Mouse (Mus musculus) regulatory T cell (primary cell): Measurements from ENCODE around the gene Grin2d.
"Not testable (repeated sequence)": the region's sequence is repeated elsewhere in the genome, so short reads cannot be mapped to it uniquely, and the experiment has no call there.

Experiments
- in situ Hi-C: fragments of 300-600 bp; cut with MboI, MseI; formaldehyde crosslinking; loops from one replicate; pipeline ENCODE4 v1.15.1; 2025; ENCODE audit warnings: high pct_unique_total_duplicates

The Grin2d gene

DNA sequence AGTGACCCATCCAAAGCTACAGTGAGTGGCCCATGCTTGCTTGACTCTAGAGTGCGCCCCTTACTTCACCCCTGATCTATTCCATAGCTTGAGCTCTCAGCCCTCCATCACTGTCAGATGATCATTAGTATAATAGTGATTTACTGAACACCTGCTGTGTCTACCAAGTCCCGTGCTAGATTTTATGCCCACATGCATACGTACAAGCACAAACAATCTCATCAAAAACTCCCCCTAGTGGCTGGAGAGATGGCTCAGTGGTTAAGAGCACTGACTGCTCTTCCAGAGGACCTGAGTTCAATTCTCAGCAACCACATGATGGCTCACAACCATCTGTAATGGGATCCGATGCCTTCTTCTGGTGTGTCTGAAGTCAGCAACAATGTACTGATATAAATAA lies 19.9 kb upstream of the Grin2d start:
- in situ Hi-C loops = not testable (repeated sequence)

DNA sequence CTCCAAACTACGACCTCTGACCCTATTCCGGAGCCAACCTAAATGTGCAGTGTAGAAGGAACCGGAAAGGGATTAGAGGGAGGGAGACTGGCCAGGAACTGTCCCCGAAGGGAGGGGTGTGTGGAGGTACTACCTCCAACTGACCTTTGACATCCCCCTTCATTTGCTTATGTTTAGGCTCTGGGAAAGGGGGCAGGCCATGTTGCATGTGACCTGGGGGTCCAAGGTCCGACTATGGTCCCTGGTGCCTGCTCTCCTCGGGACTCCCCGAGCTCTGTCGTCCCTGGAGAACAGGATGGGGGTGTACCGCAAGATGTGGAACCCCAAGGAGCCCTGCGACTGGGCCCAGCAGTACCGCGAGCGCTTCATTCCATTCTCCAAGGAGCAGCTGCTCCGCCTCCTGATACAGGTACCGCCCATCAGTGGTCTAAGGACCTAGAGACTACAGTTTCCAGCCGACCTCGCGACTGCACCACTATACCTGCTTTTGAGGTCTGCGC lies 19.1 kb upstream of the Grin2d start:
- in situ Hi-C loops = no loop called here

DNA sequence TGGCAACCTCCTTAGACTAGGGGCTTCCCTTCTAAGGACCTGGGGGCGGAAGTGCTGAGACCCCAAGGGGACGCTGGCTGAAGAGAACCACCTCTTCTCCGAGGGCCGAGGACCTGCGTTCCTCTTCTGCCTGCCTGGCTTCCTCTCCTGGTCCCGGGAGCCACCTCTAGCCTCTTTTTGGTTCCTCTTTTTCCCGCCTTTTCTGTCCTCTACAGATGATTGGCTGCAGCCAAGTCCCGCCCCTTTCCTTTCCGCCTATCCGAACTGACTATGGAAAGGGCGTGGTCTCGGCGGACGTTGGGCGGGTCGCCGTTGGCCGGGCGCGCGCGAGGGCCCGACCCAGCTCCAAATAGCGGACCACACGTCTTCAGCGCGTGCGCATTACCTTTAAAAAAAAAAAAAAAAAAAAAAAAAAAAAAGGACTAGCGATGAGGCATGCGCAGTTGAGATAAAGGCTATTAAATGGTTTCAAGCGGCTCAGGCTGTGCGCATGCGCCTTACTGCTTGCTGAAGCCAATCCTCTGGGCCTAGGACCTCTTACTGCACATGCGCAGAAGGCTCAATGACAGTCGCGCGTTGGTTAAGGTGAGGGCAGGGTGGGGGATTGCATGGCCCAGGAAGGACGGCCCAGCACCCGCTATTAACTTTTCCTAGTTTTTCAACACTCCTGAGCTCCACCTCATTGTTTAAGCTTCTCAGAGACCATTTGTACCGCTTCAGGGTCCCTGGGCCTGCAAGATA lies 18.5 kb upstream of the Grin2d start, which contains the start of the genes Syngr4 and Tmem143:
TSS of gene Syngr4 (minus strand) at position 198 of the 741 bp plus-strand sequence.
TSS of gene Tmem143 (plus strand) at position 425 of the 741 bp plus-strand sequence.
- in situ Hi-C loops = no loop called here

DNA sequence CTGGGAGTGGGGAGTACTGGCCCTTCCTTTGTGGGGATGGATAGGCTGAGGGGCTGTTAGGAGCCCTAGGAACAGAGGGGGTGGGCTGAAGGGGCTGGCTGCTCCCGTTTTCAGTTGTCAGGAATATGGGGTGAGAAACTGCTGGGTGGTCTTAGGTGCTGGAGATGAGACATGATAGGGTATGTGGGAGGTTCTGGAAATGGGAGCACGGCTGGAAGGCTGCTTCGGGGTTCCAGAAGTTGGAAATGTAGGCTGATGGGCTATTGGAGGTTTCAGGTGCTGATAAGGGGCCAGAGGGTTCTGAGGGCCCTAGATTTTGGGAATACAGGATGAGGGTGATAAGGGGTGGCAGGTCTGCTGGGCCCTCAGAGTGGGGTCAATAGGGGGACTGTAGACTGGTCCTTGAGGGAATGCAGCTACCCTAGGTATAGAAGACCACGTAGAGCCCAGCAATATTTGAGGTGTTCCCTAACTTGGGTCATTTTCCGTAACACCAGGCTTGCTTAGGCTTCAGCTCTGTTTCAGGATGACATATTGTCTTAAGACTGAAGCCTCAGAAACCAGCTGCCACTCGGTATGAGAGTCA lies 17.8 kb upstream of the Grin2d start:
- in situ Hi-C loops = no loop called here

DNA sequence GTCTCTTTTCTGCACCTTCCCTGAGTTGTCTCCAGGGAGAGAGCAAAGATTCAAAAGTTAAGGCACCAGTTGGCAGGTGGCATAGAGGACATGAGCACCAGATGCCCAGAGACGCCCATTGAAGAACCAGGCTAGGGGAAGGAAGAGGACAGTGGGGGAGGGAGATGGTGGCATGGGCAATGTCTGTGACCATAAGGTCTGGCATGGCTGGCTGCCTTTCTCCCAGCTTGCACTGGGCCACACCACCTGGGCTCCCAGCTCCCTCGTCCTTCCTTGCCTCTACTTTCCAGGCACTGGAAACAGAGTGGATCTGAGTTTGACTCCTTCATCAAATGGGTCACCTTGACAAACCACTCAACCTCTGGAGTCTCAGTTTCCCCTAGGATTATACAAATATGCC lies 14.5 kb upstream of the Grin2d start:
- in situ Hi-C loops = no loop called here

DNA sequence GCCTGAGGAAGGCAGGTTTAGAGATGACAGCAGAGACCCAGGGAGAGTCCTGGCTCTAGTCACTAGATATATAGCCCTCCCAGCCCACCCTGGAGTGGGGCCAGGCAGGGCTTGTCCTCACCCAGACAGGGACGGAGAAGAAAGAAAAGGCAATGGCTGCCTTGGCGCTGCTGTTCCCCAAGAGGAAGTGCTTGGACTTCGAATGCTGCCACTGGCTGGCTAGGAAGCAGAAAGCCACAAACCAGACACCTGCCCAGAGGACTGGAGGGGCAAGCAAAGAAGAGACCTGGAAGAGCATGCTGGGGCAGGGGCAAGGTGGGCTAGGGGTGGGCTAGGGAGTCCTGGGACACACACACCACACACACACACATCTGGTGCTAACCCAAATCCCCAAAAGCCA lies 9.1 kb upstream of the Grin2d start:
- in situ Hi-C loops = no loop called here

DNA sequence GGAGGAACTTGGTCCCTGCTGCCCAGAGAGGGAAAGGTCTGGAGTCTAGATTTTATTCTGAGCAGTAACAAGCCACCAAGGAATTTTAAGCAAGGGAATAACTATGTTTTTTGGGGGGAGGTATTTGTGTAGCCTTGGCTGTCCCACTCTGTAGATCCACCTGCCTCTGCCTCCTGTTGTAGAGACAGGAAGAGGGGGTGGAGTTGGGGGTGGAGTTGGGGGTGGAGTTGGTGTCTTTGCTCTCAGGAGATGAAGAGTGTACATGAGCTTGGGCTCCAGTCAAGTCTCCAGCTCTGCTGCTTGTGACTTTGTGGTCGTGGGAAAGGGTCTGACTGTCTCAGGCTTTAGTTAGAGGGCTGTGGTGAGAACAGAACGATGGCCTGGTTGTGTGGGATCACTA lies 2.8 kb upstream of the Grin2d start:
- in situ Hi-C loops = no loop called here

DNA sequence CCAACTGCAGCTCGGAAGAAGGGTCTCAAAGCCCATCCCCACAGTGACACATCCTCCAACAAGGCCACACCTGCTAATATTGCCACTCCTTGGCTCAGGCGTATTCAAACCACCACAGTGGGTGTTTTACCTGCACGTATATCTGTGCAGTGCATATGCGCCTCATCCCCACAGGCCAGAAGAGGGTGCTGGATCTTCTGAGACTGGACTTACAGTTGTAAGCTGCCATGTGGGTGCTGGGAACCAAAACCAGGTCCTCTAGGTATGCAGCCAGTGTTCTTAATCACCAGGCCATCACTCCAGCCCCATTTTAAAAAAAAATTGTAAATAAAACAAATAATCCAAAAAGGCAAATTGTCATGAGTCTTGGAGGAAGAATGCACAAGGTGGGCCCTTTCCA lies 2.4 kb upstream of the Grin2d start:
- in situ Hi-C loops = no loop called here

DNA sequence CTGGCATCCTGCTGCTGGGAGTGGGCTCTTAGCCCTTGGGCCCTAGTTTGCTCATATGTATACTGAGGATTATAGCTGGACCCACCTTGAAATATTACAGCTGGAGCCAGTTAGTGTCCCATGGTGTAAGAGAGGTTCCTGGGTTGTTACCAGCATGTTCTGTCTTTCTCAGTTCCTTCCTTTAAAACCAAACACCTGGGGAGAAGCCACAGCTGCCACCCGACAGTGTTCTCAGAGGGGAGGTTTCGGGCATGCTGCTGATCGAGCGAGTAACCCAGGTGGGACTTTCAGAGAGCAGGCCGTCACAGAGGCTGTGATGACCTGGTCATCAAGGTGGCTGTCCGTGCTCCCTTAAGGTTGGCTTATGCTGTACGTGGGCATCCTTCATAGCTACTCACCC lies 1.3 kb downstream of the Grin2d start:
- in situ Hi-C loops = no loop called here

DNA sequence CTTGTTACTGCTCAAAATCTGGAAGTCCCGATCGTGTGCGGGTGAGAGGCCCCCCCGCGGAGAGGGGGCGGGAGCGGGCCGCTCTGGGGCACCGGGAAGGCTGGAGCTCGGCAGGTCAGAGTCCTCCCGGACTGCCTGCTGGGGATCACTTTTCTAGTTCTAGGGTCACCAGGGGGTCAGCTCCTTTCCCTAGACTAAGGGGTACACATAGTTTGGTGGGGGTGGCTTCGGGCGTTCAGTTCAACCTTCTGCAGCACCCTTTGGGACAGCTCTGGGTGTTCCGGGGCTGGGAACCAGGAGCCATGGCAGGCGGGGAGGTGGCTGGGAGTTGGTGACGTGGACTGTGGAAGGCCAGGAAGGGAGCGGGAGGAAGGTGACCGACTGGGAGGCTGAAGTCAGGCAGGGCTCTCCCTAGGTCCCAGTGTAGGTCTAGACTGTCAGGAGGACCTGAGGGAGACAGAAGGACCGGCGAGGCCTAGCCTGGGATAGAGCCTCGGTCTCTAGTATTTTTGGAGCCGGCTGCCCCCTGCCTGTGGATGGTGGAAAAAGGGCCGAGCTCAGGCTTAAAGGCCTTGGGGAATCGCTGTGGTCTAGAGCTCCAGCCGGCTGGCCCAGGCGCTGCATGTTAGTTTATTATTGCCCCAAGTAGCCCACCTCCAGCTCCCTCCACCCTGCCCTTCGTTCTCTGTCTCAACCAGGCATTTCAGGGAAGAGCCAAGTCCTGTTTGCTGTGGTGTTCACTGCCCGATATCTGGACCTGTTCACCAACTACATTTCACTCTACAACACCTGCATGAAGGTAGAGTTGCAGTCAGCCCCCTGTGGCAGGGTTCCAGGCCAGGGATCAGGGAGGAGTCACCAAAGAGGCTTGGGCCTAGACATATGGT lies 4.9 kb downstream of the Grin2d start:
- in situ Hi-C loops = no loop called here

DNA sequence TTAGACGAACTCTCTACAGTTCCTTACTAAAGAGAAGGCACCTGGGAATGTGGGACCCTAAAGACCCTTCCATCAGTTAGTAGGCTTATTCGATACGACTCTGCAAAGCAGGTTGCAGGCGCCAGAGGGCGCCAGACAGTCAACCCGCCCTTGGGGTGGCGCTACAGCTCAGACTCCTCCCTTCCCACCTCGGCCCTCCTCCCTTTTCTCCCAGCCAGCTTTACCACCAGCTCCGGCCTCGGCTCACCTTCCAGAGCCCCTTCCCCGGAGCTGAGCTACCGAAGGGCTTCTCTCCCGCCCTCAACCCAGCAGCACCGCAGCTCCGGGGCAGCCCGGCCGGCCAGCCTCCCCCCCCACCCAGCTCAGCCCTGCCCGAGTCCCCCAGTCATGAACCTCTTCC lies 5.6 kb downstream of the Grin2d start, which contains the start of gene Kdelr1:
TSS of gene Kdelr1 (plus strand) at position 149 of the 400 bp plus-strand sequence.
- in situ Hi-C loops = no loop called here

DNA sequence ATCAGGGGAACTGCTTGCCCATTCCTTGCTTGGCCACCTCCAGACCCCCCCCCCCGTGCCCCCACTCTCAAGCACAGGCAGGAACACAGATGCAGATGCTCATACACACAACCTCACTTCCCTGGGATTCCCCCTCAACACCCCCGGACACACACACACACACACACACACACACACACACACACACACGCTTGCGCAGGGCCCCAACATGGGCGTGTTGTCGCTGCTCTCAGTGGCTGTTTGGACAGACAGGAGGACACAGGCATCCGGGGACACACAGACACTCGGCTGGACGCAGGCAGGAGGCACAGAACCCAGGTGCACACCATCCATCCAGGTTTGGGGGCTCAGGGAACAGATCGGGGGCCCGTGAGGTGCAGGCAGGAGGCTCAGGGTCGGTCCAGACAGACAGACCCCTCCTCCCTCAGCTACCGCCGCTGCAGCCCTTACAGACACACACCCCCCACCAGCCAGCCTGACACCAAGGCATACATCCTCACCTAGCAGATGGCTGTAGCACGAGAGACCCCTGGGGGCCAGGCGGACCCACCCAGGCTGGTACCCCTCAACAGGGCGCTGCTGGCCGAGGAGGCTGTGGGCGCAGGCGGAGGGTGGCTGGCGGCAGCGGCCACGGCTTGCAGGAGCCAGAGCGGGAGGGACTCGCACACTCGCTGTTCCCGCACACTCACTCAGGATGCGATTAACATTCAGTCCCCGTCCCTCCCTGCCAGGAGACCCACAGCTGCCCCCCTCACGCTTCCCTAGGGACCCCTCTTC lies 7.7 kb downstream of the Grin2d start:
- in situ Hi-C loops = no loop called here

DNA sequence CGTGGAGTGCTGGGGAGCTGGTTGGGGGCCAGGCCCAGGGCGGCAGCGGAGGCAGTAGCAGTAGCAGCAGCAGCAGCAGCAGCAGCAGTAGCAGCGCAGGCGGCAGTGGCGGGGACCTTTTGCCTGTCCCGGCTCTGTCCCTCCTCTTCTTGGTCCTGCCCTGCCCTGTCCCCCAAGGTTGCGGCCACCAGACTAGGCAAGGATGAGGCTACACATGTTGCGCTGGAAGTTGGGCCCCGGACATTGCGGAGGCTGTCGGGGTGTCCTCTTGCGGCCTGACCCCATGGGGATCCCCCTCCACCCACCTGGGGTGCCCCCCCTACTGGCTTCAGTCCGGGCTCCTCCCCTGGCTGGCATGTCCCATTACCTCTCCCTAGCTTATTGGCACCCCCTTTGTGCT lies 8.4 kb downstream of the Grin2d start:
- in situ Hi-C loops = no loop called here

DNA sequence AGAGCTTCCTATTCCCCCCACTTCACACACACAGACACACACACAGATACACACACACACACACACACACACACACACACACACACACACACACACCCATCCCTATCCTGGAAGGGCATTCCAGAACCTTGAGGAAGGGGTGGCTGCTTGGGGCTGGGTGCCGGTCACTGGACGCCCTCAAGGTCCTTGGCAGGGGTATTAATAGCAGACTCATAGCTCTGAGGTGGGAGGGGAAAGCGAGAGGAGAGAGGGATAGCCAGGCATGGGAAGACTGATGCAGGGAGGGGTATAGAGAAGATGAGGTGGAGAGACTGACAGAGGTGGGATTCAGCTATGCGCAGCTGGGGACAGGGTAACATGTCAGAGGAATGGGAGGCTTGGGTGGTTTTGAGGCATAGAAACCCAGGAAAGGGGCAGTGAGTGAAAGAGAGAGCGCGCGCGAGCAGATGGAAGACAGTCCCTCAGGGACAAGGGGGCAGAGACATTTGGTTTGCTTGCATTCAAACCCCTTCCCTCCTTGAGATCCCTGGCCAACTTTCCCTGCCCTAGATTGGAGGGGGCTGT lies 9.0 kb downstream of the Grin2d start:
- in situ Hi-C loops = no loop called here

DNA sequence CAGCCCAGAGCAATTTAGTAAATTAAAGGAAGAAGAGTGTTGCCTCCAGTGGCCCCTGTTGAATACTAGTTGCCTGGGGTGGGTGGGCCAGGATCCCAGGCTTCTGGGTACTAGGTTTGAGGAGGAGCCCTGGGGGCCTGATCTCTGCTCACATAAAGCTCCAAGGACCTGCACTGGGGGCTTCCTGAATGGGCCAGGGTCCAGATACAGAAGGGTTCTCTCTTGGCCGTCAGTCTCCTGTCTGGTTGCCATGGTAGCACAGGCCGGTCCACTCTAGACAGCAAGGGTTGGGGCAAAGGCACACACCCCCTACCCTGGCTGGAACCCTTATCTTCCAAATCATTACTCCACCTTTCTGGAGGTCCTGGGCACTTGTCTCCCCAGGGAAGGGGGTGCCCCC lies 10.3 kb downstream of the Grin2d start:
- in situ Hi-C loops = no loop called here

DNA sequence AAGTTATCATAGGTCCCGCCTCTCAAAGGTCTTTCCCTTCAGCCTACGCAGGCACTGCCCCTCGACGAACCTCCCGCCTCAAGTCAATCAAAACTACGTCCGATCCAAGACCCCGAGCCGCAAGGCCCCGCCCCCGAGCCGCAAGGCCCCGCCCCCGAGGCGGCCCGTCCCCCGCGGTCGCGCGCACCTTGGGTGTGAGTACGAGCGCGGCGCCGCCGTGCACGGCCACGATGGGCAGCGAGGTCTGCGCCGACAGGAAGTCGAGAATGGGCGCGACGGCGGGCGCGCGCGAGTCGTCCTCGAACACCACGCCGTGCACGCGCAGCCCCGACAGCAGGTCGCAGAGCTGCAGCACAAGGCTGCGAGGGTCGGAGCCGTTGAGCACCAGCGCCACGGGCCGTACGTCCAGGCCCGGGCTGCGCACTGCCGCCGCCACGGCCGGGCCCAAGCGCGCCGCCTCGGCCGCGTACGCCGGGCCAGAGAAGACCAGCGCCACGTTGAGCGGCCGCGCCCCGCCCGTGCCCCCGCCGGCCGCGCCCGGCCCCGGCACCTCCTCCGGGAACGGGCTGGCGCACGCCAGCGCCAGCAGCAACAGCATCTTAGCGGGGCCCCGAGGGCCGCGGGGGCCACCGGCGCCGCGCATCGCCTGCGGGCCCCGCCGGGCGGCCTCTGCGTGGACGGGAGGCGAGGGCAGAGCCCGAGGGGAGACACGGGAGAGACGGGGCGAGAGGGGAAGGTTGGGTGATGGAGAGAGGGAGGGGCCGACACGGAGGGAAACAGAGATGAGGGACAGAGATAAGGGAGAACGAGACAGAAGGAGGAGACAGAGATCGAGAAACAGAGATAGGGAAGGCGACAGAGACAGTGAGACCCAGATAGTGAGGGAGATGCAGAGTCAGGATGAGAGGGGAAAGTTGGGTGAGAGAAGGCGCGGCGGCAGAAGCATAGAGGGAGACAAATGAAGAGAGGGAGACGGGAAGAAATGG lies 12.0 kb downstream of the Grin2d start:
- in situ Hi-C loops = no loop called here

DNA sequence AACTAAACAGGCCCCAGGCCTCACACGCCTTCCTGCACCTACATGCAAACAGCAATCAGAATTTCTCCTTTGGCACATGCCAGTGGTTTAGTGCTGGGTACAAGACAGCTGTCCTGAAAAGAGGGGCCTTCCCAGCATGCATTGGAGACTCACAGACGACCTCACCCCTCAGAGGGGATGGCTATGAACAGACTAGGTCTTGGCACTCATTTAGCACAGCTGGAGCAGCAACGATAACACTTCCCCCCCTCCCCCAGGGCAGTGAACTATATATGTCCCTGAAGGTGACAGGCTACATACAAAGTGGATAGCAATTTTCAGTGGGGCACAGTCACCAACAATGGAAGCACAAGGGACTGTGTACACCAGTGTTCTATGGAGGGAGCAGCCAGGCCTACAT lies 13.7 kb downstream of the Grin2d start:
- in situ Hi-C loops = no loop called here

DNA sequence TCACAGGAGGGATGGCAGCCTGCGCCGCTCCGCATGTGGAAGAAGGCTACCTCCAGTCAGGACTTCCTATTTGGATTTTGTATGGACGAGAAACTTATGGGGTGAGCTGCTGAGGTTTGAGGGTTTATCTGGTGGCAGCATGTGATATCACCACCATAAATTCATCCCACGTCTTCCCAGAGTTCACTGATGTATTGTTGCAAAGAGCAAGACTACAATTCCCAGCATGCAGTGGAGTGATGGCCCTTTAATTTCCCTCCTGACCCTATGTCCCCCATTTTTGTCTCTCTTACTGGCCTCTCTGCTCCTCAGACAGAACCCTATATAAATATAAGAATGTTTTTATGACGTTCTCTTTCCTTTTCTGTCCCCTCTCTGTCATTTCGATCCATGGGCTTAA lies 15.4 kb downstream of the Grin2d start:
- in situ Hi-C loops = no loop called here

DNA sequence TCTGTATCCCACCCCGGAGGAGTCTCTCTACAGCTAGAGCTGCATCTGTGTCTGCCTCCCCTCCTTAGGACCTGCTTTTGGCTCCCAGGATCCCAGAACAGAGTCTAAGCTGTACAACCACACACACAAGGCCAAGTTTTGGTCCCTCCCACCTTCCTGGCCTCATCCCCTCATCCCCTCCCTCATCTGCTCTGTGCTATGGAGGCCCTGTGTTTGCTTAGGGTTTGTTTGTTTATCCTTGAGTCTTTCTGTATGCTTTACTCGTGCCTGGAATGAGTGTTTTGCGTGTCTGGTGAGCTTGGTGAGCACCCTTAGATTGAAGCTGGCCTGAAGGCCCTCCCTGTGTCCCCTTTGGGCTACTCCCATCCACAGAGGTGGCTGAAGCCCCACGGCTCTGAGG lies 19.2 kb downstream of the Grin2d start:
- in situ Hi-C loops = no loop called here
